Mouse (Mus musculus) heart, embryonic 11.5 days (tissue): ENCODE data around the gene Ktn1. TPM values are rescaled to one million over a fixed set of nuclear protein-coding genes. Genes with fewer than 3 reads are reported as not detected.

Experiments used
- ATAC-seq: fragments of 200-750 bp; cut with Nextera tagmentation; replicated peaks from 2 replicates; pipeline ENCODE4 v1.8.0; 2017; ENCODE audit warnings: moderate library complexity; ENCODE audit not compliant: insufficient number of reproducible peaks, low FRiP score, low TSS enrichment
- H3K27ac ChIP-seq: fragments of 300-500 bp; sonication (generic); 2 replicates; pipeline ENCODE4 v1.5.1; 2014; ENCODE audit warnings: mild to moderate bottlenecking, low read depth, low read length
- H3K27me3 ChIP-seq: fragments of 300-500 bp; sonication (generic); 2 replicates; pipeline ENCODE4 v1.6.1; 2014; ENCODE audit warnings: mild to moderate bottlenecking, low read length, mixed read lengths; ENCODE audit not compliant: control insufficient read depth, insufficient read depth
- H3K36me3 ChIP-seq: fragments of 300-500 bp; sonication (generic); 2 replicates; pipeline ENCODE4 v1.6.1; 2014; ENCODE audit warnings: mild to moderate bottlenecking, low read length, moderate library complexity, mixed read lengths; ENCODE audit not compliant: control insufficient read depth, insufficient read depth
- H3K4me1 ChIP-seq: fragments of 300-500 bp; sonication (generic); 2 replicates; pipeline ENCODE4 v1.6.1; 2014; ENCODE audit warnings: low read length; ENCODE audit not compliant: control insufficient read depth, insufficient read depth
- H3K4me2 ChIP-seq: fragments of 300-500 bp; sonication (generic); 2 replicates; pipeline ENCODE4 v1.6.1; 2014; ENCODE audit warnings: mild to moderate bottlenecking, moderate library complexity
- H3K4me3 ChIP-seq: fragments of 300-500 bp; sonication (generic); 2 replicates; pipeline ENCODE4 v1.5.1; 2014; ENCODE audit warnings: low read depth, low read length
- H3K9ac ChIP-seq: fragments of 300-500 bp; sonication (generic); 2 replicates; pipeline ENCODE4 v1.6.1; 2014; ENCODE audit warnings: mild to moderate bottlenecking, low read depth, low read length, moderate library complexity
- H3K9me3 ChIP-seq: fragments of 300-500 bp; sonication (generic); replicated peaks from 2 replicates; pipeline ENCODE4 v1.6.1; 2016; ENCODE audit warnings: low read length; ENCODE audit not compliant: control insufficient read depth
- WGBS: fragments of 180-500 bp; shearing (Covaris S2); extraction: QIAGEN DNeasy Blood & Tissue Kit; methylation state at CpG from one replicate; pipeline ENCODE4 v1.1.7; 2014; ENCODE audit not compliant: insufficient replicate concordance; 5-methylcytosine and 5-hydroxymethylcytosine counted together
- polyA plus RNA-seq: library from polyadenylated mRNA; unstranded; fragments of >200 nt; fragmentation: Nextera tagmentation; extraction: Ambion mirVana; gene quantifications from 2 replicates; pipeline ENCODE4 v1.2.1, GENCODE M21; 2014

The Ktn1 gene
- polyA plus RNA-seq, 1 experiment from 2014 or later = 105 TPM

GRCm38 (mm10) chr14:47634410-47634809 is 13.8 kb upstream of the Ktn1 start:
- peak overlapping the region; percentile 48 for H3K4me2 ChIP-seq
- ATAC-seq = peak; percentile 77

DNA sequence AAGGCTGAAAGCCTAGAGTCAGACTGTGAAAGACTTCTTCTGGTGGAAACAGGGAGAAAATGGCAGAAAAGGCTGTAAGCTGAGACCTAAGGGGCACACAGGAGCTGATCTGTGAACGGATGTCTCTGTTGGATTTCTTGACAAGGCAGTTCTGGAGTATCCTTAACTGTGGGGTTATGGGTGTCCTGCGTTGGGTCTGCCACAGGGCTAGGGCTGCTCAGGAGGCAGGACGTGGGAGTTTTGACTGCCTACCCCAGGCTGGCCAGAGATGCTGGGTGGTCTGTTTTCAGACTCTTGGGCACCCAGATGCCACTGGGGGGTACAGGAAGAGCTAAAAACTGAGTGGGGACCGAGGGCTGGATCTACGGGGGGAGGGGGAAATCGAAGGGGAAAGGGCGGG is 13.4 kb upstream of the Ktn1 start:
- peak overlapping the region; percentile 52; the same call in 1 of the 2 replicates for H3K9ac ChIP-seq
- WGBS = 40% methylated on average over 7 of the region's 7 CpGs

More at GRCm38 (mm10) chr14:47634410-47634809, 13.8 kb upstream of the Ktn1 start:
- Histone ChIP-seq H3K9ac (peak overlapping the region; percentile 52; the same call in 1 of the 2 replicates), H3K4me1 (peaks cover 21% of the 10 kb centered on the region), H3K9me3 (no peaks in the 10 kb centered on the region), H3K27ac (peak overlapping the region; percentile 86), H3K27me3 (no peaks in the 10 kb centered on the region), H3K36me3 (no peaks in the 10 kb centered on the region), H3K4me3 (no peak overlapping the region)
- 20% methylated on average over 9 of the region's 9 CpGs for WGBS

GRCm38 (mm10) chr14:47638316-47638895 is 9.8 kb upstream of the Ktn1 start:
- H3K36me3 ChIP-seq = no peaks in the 10 kb centered on the region
- peaks cover 17% of the 10 kb centered on the region for H3K4me1 ChIP-seq
- H3K27me3 ChIP-seq = no peaks in the 10 kb centered on the region
- no peak overlapping the region for H3K9ac ChIP-seq
- 72% methylated on average over 4 of the region's 4 CpGs for WGBS
- ATAC-seq = no peak
- H3K27ac ChIP-seq = no peak overlapping the region
- no peak overlapping the region for H3K4me3 ChIP-seq
- no peak overlapping the region for H3K4me2 ChIP-seq
- no peaks in the 10 kb centered on the region for H3K9me3 ChIP-seq

More for the DNA sequence above, 13.4 kb upstream of the Ktn1 start:
- peak overlapping the region; percentile 48 for H3K4me2 ChIP-seq
- no peaks in the 10 kb centered on the region for H3K27me3 ChIP-seq
- no peaks in the 10 kb centered on the region for H3K9me3 ChIP-seq
- ATAC-seq = peak; percentile 64; the same call in 1 of the 2 replicates
- no peaks in the 10 kb centered on the region for H3K36me3 ChIP-seq
- no peak overlapping the region for H3K4me3 ChIP-seq
- peaks cover 21% of the 10 kb centered on the region for H3K4me1 ChIP-seq
- H3K27ac ChIP-seq = peak overlapping the region; percentile 86

- H3K4me2 ChIP-seq = no peak overlapping the region
- H3K4me3 ChIP-seq = no peak overlapping the region
- H3K36me3 ChIP-seq = no peaks in the 10 kb centered on the region
- H3K27me3 ChIP-seq = no peaks in the 10 kb centered on the region
- WGBS = 62% methylated on average over 7 of the region's 7 CpGs
- no peak overlapping the region for H3K9ac ChIP-seq
- ATAC-seq = no peak
- H3K4me1 ChIP-seq = peaks cover 5% of the 10 kb centered on the region; the same call in 1 of the 2 replicates
- H3K27ac ChIP-seq = no peak overlapping the region
- H3K9me3 ChIP-seq = no peaks in the 10 kb centered on the region
These were observed 2.6 kb upstream of the Ktn1 start for GRCm38 (mm10) chr14:47645620-47646019.

DNA sequence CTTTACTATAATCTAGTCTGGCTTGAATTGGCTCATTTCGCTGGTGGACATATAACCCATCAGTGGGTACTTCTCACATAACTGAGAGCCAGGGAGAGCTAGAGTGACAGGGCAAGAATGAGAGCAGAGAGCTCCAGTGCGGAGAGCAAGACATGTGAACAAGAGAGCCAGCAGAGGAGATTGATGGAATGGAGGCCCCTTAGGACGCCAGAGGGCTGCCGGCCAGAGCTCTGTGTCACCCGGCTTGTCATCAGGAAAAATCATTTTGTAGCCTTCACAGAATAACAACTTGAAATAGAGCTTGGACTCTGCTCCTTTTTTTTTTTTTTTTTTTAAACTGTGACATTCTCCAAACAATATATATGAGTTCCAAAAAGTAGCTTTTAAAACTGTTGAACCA is 2.0 kb upstream of the Ktn1 start:
- H3K4me1 ChIP-seq = peaks cover 9% of the 10 kb centered on the region; the same call in 1 of the 2 replicates
- no peaks in the 10 kb centered on the region for H3K27me3 ChIP-seq
- H3K9ac ChIP-seq = no peak overlapping the region
- no peak overlapping the region for H3K4me3 ChIP-seq
- no peak overlapping the region for H3K27ac ChIP-seq
- no peak for ATAC-seq
- H3K4me2 ChIP-seq = no peak overlapping the region
- H3K9me3 ChIP-seq = no peaks in the 10 kb centered on the region
- 36% methylated on average over 5 of the region's 5 CpGs for WGBS
- H3K36me3 ChIP-seq = no peaks in the 10 kb centered on the region

GRCm38 (mm10) chr14:47646696-47647516 is 1.3 kb upstream of the Ktn1 start:
- ATAC-seq = no peak
- H3K36me3 ChIP-seq = no peaks in the 10 kb centered on the region
- no peak overlapping the region for H3K4me3 ChIP-seq
- H3K27ac ChIP-seq = no peak overlapping the region
- H3K9ac ChIP-seq = no peak overlapping the region
- no peak overlapping the region for H3K4me2 ChIP-seq
- peaks cover 15% of the 10 kb centered on the region for H3K4me1 ChIP-seq
- no peaks in the 10 kb centered on the region for H3K27me3 ChIP-seq
- no peaks in the 10 kb centered on the region for H3K9me3 ChIP-seq
- WGBS = 60% methylated on average over 9 of the region's 9 CpGs

DNA sequence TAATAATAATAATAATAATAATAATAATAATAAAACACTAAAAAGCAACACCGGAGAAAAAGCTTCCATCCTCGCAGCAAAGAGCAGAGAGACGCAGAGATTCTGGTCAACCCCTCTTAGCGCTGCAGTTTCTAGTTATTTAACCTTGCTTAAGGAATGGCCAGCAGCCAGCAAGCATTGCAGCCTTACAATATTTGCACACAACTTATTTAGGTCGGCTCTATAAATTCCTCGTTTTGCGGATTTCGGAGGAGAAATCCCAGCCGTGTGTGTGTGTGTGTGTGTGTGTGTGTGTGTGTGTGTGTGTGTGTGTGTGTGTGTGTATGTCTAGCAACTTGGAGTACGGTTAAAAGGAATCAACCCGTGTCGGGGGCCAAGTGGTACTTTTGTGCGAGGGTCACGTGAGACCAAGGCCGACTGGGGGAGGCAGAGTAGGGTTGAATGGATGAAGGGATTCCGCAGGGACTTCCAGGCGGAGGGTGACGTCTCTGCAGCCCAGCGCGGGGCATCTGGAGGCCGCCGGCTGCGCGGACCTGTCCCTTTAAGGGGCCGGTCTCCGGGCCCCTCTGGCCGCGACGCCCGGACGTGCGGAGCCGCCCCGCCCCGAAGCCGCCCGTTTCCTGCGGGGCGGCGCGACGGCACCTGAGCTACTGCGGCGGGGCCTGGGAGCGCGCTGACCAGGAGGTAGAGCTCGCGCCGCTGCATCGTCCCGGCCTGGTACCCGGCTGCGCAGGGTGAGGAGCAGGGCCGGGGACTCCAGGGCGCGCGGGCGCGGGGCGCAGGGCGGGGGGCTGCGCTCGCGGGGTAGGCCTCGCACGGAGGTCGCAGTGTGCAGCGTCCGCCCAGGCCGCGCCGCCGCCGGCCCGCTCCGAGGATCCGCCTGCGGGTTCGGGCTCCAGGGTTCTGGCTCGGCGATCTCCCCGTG is 720 bp downstream of the Ktn1 start:
- Histone ChIP-seq H3K9me3 (no peaks in the 10 kb centered on the region), H3K27ac (peak overlapping the region; percentile 99), H3K4me3 (peak overlapping the region; percentile 97), H3K4me2 (peak overlapping the region; percentile 84), H3K9ac (peak overlapping the region; percentile 91), H3K36me3 (no peaks in the 10 kb centered on the region), H3K4me1 (peaks cover 15% of the 10 kb centered on the region), H3K27me3 (no peaks in the 10 kb centered on the region)
- ATAC-seq = peak; percentile 93
- 2% methylated on average over 68 of the region's 82 CpGs for WGBS

- H3K9me3 ChIP-seq = no peaks in the 10 kb centered on the region
These were observed 1.5 kb downstream of the Ktn1 start for GRCm38 (mm10) chr14:47649631-47650337.

More at GRCm38 (mm10) chr14:47649631-47650337, 1.5 kb downstream of the Ktn1 start:
- WGBS = under 1% methylated on average over 46 of the region's 46 CpGs
- Histone ChIP-seq H3K4me1 (peaks cover 15% of the 10 kb centered on the region), H3K27me3 (no peaks in the 10 kb centered on the region), H3K4me3 (peak overlapping the region; percentile 97), H3K36me3 (no peaks in the 10 kb centered on the region), H3K9ac (peak overlapping the region; percentile 91), H3K27ac (peak overlapping the region; percentile 99), H3K4me2 (peak overlapping the region; percentile 84)
- ATAC-seq = peak; percentile 83
